In the genomic region with DNA sequence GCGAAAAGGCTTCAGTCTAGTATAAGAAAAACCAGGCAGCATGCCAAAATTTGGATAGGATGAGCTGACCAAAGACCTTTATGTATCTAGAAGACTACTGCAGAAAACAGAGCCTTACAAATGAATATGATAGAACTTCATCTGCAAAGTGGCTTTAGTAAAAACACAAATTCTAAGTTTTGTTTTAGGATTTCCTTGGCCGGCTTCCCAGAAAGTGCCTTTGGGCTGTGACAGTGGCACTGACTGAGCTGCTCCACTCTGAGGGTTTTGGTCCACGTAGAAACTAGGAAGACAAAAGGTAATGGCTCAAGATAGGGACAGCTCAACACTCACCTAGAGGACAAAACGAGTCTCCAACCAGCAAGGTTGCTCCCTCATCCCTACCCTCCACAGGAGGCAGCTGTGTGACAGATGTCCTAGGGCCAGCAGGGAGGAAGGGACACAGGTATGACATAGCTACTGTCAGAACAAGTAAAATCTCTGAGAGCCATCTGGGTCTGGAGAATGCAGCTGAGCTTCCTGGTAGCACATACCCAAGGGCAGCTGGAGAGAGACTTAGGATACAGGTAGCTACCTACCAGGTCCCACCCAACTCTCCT, we compare ENCODE assay signal across 17 mouse cellular contexts. TPM values are rescaled to one million over a fixed set of nuclear protein-coding genes. Genes with fewer than 3 reads are reported as not detected.
DNase-seq lines count a peak whose midpoint lies in the region; ATAC-seq and TF ChIP-seq lines count a peak whose summit lies in the region.
"Had no signal": no experiment of that assay in that cellular context is flagged by ENCODE, and none has a peak within 500 bp of the region (broad histone marks: within the 10 kb centered on the region; RNA-seq: fewer than 3 reads in every experiment).

No protein-coding gene starts in this region.

- no peak overlapping the region for H3K4me3 ChIP-seq in gastrocnemius, adult 2 months
- H3K4me3 ChIP-seq in hindbrain, embryonic 16.5 days (ENCODE audit: low read length) = no peak overlapping the region
- no peak overlapping the region for H3K4me3 ChIP-seq in hindbrain, embryonic 13.5 days
- H3K4me3 ChIP-seq in lung, adult 2 months (replicated peaks; ENCODE audit: extremely low read depth, low read depth, low read length) = no peak overlapping the region

- H3K27me3 ChIP-seq in hindbrain, embryonic 16.5 days (replicated peaks; ENCODE audit: control insufficient read depth, insufficient read depth, low read length) = no peaks in the 10 kb centered on the region
- H3K27me3 ChIP-seq in hindbrain, embryonic 13.5 days = no peaks in the 10 kb centered on the region

- no peak overlapping the region for H3K9ac ChIP-seq in hindbrain, embryonic 16.5 days (ENCODE audit: low read depth, low read length)
- no peak overlapping the region for H3K9ac ChIP-seq in hindbrain, embryonic 13.5 days
- H3K9ac ChIP-seq: liver, embryonic 14.5 days had no signal

- H3K36me3 ChIP-seq in hindbrain, embryonic 16.5 days (ENCODE audit: control insufficient read depth, insufficient read depth, low read length) = peaks cover 7% of the 10 kb centered on the region
- H3K36me3 ChIP-seq in hindbrain, embryonic 13.5 days = peaks cover 47% of the 10 kb centered on the region

- ATAC-seq in hindbrain, embryonic 16.5 days = no peak
- no peak for ATAC-seq in hindbrain, embryonic 13.5 days (ENCODE audit: low FRiP score)
- ATAC-seq: lung, postnatal 0 days had no signal

- H3K27ac ChIP-seq in gastrocnemius, adult 2 months = peak overlapping the region; percentile 85
- H3K27ac ChIP-seq in hindbrain, embryonic 16.5 days (ENCODE audit: low read depth, low read length) = peak overlapping the region; percentile 18; the same call in 1 of the 2 replicates
- no peak overlapping the region for H3K27ac ChIP-seq in hindbrain, embryonic 13.5 days
- H3K27ac ChIP-seq: liver, embryonic 14.5 days; stomach, postnatal 0 days had no signal

- peak; percentile 14 for DNase-seq in gastrocnemius, adult 2 months
- DNase-seq in gastrocnemius, postnatal 25 days = no peak
- DNase-seq in lung, postnatal 10 days = peak; percentile 37
- no peak for DNase-seq in lung, adult 2 months
- DNase-seq in MN1 (ENCODE audit: low spot score) = peak; percentile 13
- no peak for DNase-seq in spleen, postnatal 10 days (ENCODE audit: low spot score in 2 of 2)
- DNase-seq: adrenal gland, postnatal 25 days; cerebellum, adult 11 months; heart, postnatal 36 days; right cerebral cortex, postnatal 4 days; thymus, postnatal 25 days had no signal

- TF ChIP-seq CTCF in gastrocnemius, adult 2 months (IDR thresholded peaks at IDR 0.05) = no peak
- TF ChIP-seq CTCF in lung, adult 2 months (IDR thresholded peaks at IDR 0.05; ENCODE audit: insufficient read depth, low read length) = no peak

- 74% methylated on average over 4 of the region's 4 CpGs for WGBS in hindbrain, embryonic 16.5 days
- 85% methylated on average over 4 of the region's 4 CpGs for WGBS in hindbrain, embryonic 13.5 days
- WGBS in lung, adult 2 months = 64% methylated on average over 4 of the region's 4 CpGs

- no peaks in the 10 kb centered on the region; the same call in 1 of the 2 replicates for H3K4me1 ChIP-seq in hindbrain, embryonic 16.5 days (ENCODE audit: control insufficient read depth, insufficient read depth, low read depth, low read length)
- H3K4me1 ChIP-seq in hindbrain, embryonic 13.5 days (replicated peaks) = no peaks in the 10 kb centered on the region; the same call in 1 of the 2 replicates
- peaks cover 16% of the 10 kb centered on the region for H3K4me1 ChIP-seq in lung, adult 2 months (ENCODE audit: control insufficient read depth, insufficient read depth, low read length)

- H3K4me2 ChIP-seq in hindbrain, embryonic 16.5 days (ENCODE audit: low read length) = no peak overlapping the region
- H3K4me2 ChIP-seq in hindbrain, embryonic 13.5 days = no peak overlapping the region

- no peak for TF ChIP-seq POLR2A in lung, adult 2 months (IDR thresholded peaks at IDR 0.05; ENCODE audit: borderline replicate concordance, extremely low read depth, low read depth, low read length)

- intact Hi-C loops in gastrocnemius, adult 2 months (cut with DNase I) = no loop called here

- H3K9me3 ChIP-seq in hindbrain, embryonic 16.5 days (ENCODE audit: control insufficient read depth, low read length) = no peaks in the 10 kb centered on the region
- no peaks in the 10 kb centered on the region for H3K9me3 ChIP-seq in hindbrain, embryonic 13.5 days
- H3K9me3 ChIP-seq: G1E had no signal

RNA-seq across cellular contexts. Expression of a gene that starts 37.1 kb away (rescaled TPM):
- total RNA-seq in gastrocnemius, adult 2 months (2021) = 10 to 100 TPM; 24.9 to 25.3 TPM
- total RNA-seq in gastrocnemius, postnatal 25 days (2021) = 10 to 100 TPM; 19.8 to 24.5 TPM
- 41.5 and 54.8 TPM in 2 replicates for polyA plus RNA-seq in hindbrain, embryonic 16.5 days (2015; fragmentation: Nextera tagmentation; extraction: Ambion mirVana)
- polyA plus RNA-seq in hindbrain, embryonic 13.5 days (2015; fragmentation: Nextera tagmentation; extraction: Ambion mirVana) = 67.9 and 68.8 TPM in 2 replicates
- polyA plus RNA-seq in lung, adult 2 months (2012; rRNA removed) = 127 and 135 TPM in 2 replicates

Comparison
In these comparisons a context has a peak if more than half of its experiments do, and no peak if none do; other contexts are left out.
1. DNase-seq: peak in gastrocnemius, adult 2 months (single experiment), lung, postnatal 10 days (single experiment) and MN1 (single experiment); none in gastrocnemius, postnatal 25 days (single experiment), lung, adult 2 months (single experiment) and spleen, postnatal 10 days (0 of 2).